Mouse (Mus musculus) intestine, embryonic 15.5 days (tissue): Measurements from ENCODE around the gene Mast1. TPM values are rescaled to one million over a fixed set of nuclear protein-coding genes. Genes with fewer than 3 reads are reported as not detected.

Source experiments
- ATAC-seq: fragments of 200-750 bp; cut with Nextera tagmentation; 2 replicates; pipeline ENCODE4 v1.8.0; 2017; ENCODE audit warnings: moderate TSS enrichment, moderate library complexity
- H3K27ac ChIP-seq: fragments of 300-500 bp; sonication (generic); 2 replicates; pipeline ENCODE4 v1.5.1; 2015; ENCODE audit warnings: mild to moderate bottlenecking, inconsistent platforms
- H3K27me3 ChIP-seq: fragments of 300-500 bp; sonication (generic); replicated peaks from 2 replicates; pipeline ENCODE4 v1.6.1; 2015; ENCODE audit warnings: inconsistent platforms
- H3K36me3 ChIP-seq: fragments of 300-500 bp; sonication (generic); 2 replicates; pipeline ENCODE4 v1.6.1; 2015; ENCODE audit warnings: inconsistent platforms
- H3K4me1 ChIP-seq: fragments of 300-500 bp; sonication (generic); replicated peaks from 2 replicates; pipeline ENCODE4 v1.6.1; 2015; ENCODE audit warnings: inconsistent platforms
- H3K4me2 ChIP-seq: fragments of 300-500 bp; sonication (generic); replicated peaks from 2 replicates; pipeline ENCODE4 v1.6.1; 2015; ENCODE audit warnings: mild to moderate bottlenecking, inconsistent platforms
- H3K4me3 ChIP-seq: fragments of 300-500 bp; sonication (generic); replicated peaks from 2 replicates; pipeline ENCODE4 v1.5.1; 2015; ENCODE audit warnings: inconsistent platforms
- H3K9ac ChIP-seq: fragments of 300-500 bp; sonication (generic); 2 replicates; pipeline ENCODE4 v1.6.1; 2015; ENCODE audit warnings: inconsistent platforms
- H3K9me3 ChIP-seq: fragments of 300-500 bp; sonication (generic); 2 replicates; pipeline ENCODE4 v1.6.1; 2016; ENCODE audit warnings: inconsistent platforms
- WGBS: fragments of 180-500 bp; shearing (Covaris S2); methylation state at CpG from one replicate; pipeline ENCODE4 v1.1.7; 2015; 5-methylcytosine and 5-hydroxymethylcytosine counted together
- polyA plus RNA-seq: library from polyadenylated mRNA; unstranded; fragments of >200 nt; fragmentation: Nextera tagmentation; extraction: Ambion mirVana; gene quantifications from 2 replicates; pipeline ENCODE4 v1.2.1, GENCODE M21; 2015

Mast1 gene
- polyA plus RNA-seq, 1 experiment from 2014 or later = 1.6 TPM

DNA sequence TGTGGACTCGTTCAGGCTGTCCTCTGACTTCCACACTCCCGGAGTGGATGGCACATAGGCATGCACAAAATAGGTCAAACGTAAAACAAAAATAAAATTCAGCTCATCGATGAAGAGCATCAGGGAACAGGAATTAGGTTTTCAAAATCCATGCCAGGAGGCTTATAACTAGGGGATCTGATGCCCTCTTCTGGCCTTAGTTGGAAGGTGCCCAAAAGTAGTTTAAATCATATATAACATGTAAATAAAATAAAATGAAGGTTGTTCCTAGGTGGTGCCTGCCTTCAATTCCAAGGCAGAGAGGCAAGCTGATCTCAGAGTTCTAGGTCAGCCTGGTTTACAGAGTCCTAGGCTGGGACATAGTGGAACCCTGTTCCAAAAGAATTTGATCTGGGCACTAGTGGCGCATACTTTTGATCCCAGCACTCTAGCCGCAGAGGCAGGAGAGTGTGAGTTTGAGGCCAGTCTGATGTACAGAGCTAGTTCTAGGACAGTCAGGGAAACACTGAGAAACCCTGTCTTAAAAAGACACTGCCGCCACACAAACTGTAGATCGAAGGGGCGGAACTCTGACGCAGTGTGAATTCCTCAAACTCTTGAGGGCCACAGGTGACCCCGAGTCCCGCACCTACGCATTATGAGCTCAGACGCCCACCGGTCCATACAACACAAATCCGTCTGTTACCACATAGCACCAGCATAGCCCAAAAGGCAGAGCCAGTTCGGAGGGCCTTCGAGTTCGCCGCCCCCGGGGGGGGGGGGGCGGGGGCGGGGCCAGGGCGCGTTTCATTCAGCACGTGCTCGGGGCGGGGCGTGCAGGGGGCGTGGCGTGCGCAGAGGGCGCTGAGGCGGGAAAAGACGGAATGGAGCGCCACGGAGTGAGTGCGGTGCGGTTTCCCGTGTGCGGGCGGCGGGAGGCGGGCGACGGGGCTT lies 65.5 kb downstream of the Mast1 start, which contains the start of gene Syce2:
Gene Syce2 (plus strand): TSS at position 736 of the 933 bp plus-strand sequence.
- H3K27ac ChIP-seq = no peak within 1 kb of the TSS
- H3K9ac ChIP-seq = peak within 1 kb of the TSS; percentile 52
- H3K4me3 ChIP-seq = peak within 1 kb of the TSS; percentile 48
- no peaks in the 10 kb centered on the region for H3K9me3 ChIP-seq
- peak within 1 kb of the TSS; percentile 99 for H3K4me2 ChIP-seq
- H3K4me1 ChIP-seq = peaks cover 14% of the 10 kb centered on the region
- ATAC-seq = peak; percentile 86
- peaks cover 16% of the 10 kb centered on the region for H3K36me3 ChIP-seq
- H3K27me3 ChIP-seq = no peaks in the 10 kb centered on the region
- WGBS = 11% methylated on average over 46 of the region's 46 CpGs

Other genes with a start within 250 kb of the Mast1 start
- 14.8 and 17.0 TPM in 2 replicates for gene Nacc1, start 249.5 kb downstream of the Mast1 start, polyA plus RNA-seq
- 5.1 and 5.5 TPM in 2 replicates for gene Lyl1, start 235.9 kb downstream of the Mast1 start, polyA plus RNA-seq
- 3.1 and 3.7 TPM in 2 replicates for gene G430095P16Rik, start 214.4 kb downstream of the Mast1 start, polyA plus RNA-seq
- gene Nfix, start 137.0 kb downstream of the Mast1 start, polyA plus RNA-seq = 14.2 and 14.8 TPM in 2 replicates
- gene Dand5, start 114.5 kb downstream of the Mast1 start, polyA plus RNA-seq = 4.5 and 5.3 TPM in 2 replicates
- gene Gadd45gip1, start 105.8 kb downstream of the Mast1 start, polyA plus RNA-seq = 61.7 and 62.6 TPM in 2 replicates
- gene Rad23a, start 96.7 kb downstream of the Mast1 start, polyA plus RNA-seq = 102 and 106 TPM in 2 replicates
- 1,038 and 1,157 TPM in 2 replicates for gene Calr, start 90.4 kb downstream of the Mast1 start, polyA plus RNA-seq
- gene Farsa, start 80.4 kb downstream of the Mast1 start, polyA plus RNA-seq = 83.1 and 92.7 TPM in 2 replicates
- 49.9 and 54.4 TPM in 2 replicates for gene Syce2, start 65.2 kb downstream of the Mast1 start, polyA plus RNA-seq
- 42.8 and 49.2 TPM in 2 replicates for gene Gcdh, start 43.4 kb downstream of the Mast1 start, polyA plus RNA-seq
- gene Klf1, start 35.4 kb downstream of the Mast1 start, polyA plus RNA-seq = 6.4 and 7.7 TPM in 2 replicates
- gene Dnase2a, start 28.8 kb downstream of the Mast1 start, polyA plus RNA-seq = 8.7 and 10.2 TPM in 2 replicates
- gene Rtbdn, start 9.6 kb upstream of the Mast1 start, polyA plus RNA-seq = 0.31 and 0.51 TPM in 2 replicates
- not detected in 2 replicates for gene Gm49661, start 32.1 kb upstream of the Mast1 start, polyA plus RNA-seq
- 581 and 615 TPM in 2 replicates for gene Prdx2, start 32.2 kb upstream of the Mast1 start, polyA plus RNA-seq
- gene Rnaseh2a, start 32.4 kb upstream of the Mast1 start, polyA plus RNA-seq = 116 and 117 TPM in 2 replicates
- 28.4 and 30.7 TPM in 2 replicates for gene Junb, start 41.4 kb upstream of the Mast1 start, polyA plus RNA-seq
- gene Hook2, start 53.2 kb upstream of the Mast1 start, polyA plus RNA-seq = 68.7 and 75.8 TPM in 2 replicates
- gene Best2, start 77.2 kb upstream of the Mast1 start, polyA plus RNA-seq = 0.14 and 0.76 TPM in 2 replicates
- 125 and 130 TPM in 2 replicates for gene Asna1, start 87.9 kb upstream of the Mast1 start, polyA plus RNA-seq
- 110 and 113 TPM in 2 replicates for gene Trir, start 89.5 kb upstream of the Mast1 start, polyA plus RNA-seq
- gene Tnpo2, start 99.6 kb upstream of the Mast1 start, polyA plus RNA-seq = 28.1 and 29.4 TPM in 2 replicates
- gene Fbxw9, start 122.7 kb upstream of the Mast1 start, polyA plus RNA-seq = 25.2 and 27.4 TPM in 2 replicates
- not detected in 2 replicates for gene Gm5741, start 130.6 kb upstream of the Mast1 start, polyA plus RNA-seq
- 56.6 and 57.5 TPM in 2 replicates for gene Dhps, start 134.4 kb upstream of the Mast1 start, polyA plus RNA-seq
- gene Wdr83os, start 143.4 kb upstream of the Mast1 start, polyA plus RNA-seq = 133 and 151 TPM in 2 replicates
- 35.7 and 42.9 TPM in 2 replicates for gene Wdr83, start 143.9 kb upstream of the Mast1 start, polyA plus RNA-seq
- gene Man2b1, start 145.9 kb upstream of the Mast1 start, polyA plus RNA-seq = 55.4 and 55.7 TPM in 2 replicates
- gene Zfp791, start 185.7 kb upstream of the Mast1 start, polyA plus RNA-seq = 2.7 TPM in 2 replicates
- not detected in 2 replicates for gene Cks1brt, start 214.6 kb upstream of the Mast1 start, polyA plus RNA-seq